Mouse (Mus musculus): ENCODE results near the gene Hipk3. TPM values are rescaled to one million over a fixed set of nuclear protein-coding genes. Genes with fewer than 3 reads are reported as not detected.

Hipk3 gene
- polyA plus RNA-seq, 1 experiment from 2014 or later, result 22.5 TPM

- WGBS, result 84% methylated on average over 6 of the region's 6 CpGs
- no peak overlapping the region for H3K9ac ChIP-seq (ENCODE audit: low read length)
- no peak overlapping the region for H3K4me2 ChIP-seq (ENCODE audit: low read length)
- H3K27ac ChIP-seq (ENCODE audit: low read depth), result no peak overlapping the region
- H3K4me3 ChIP-seq (ENCODE audit: low read depth, low read length), result no peak overlapping the region
- H3K27me3 ChIP-seq (replicated peaks; ENCODE audit: control insufficient read depth, insufficient read depth, low read length), result peaks cover 6% of the 10 kb centered on the region; the same call in 1 of the 2 replicates
- no peak for ATAC-seq (replicated peaks; ENCODE audit: low FRiP score, low TSS enrichment, low read depth)
- H3K4me1 ChIP-seq (replicated peaks; ENCODE audit: control insufficient read depth, insufficient read depth, low read length), result no peaks in the 10 kb centered on the region
- no peak for DNase-seq (ENCODE audit: low spot score)
- no peaks in the 10 kb centered on the region for H3K36me3 ChIP-seq (ENCODE audit: control insufficient read depth, insufficient read depth, low read length)
- H3K9me3 ChIP-seq (ENCODE audit: control insufficient read depth, low read length), result no peaks in the 10 kb centered on the region
Measured at GRCm38 (mm10) chr2:104382813-104383212, 111.4 kb downstream of the Hipk3 start.

GRCm38 (mm10) chr2:104379304-104379703 lies 114.9 kb downstream of the Hipk3 start:
- Histone ChIP-seq H3K9me3 (ENCODE audit: control insufficient read depth, low read length) (no peaks in the 10 kb centered on the region), H3K4me1 (replicated peaks; ENCODE audit: control insufficient read depth, insufficient read depth, low read length) (no peaks in the 10 kb centered on the region), H3K27me3 (replicated peaks; ENCODE audit: control insufficient read depth, insufficient read depth, low read length) (peaks cover 6% of the 10 kb centered on the region; the same call in 1 of the 2 replicates), H3K4me2 (ENCODE audit: low read length) (no peak overlapping the region), H3K27ac (ENCODE audit: low read depth) (no peak overlapping the region), H3K9ac (ENCODE audit: low read length) (no peak overlapping the region), H3K36me3 (ENCODE audit: control insufficient read depth, insufficient read depth, low read length) (no peaks in the 10 kb centered on the region), H3K4me3 (ENCODE audit: low read depth, low read length) (no peak overlapping the region)
- ATAC-seq (replicated peaks; ENCODE audit: low FRiP score, low TSS enrichment, low read depth) (no peak), DNase-seq (ENCODE audit: low spot score) (no peak)
- WGBS, result 29% methylated on average over 7 of the region's 7 CpGs

GRCm38 (mm10) chr2:104378791-104379190 lies 115.5 kb downstream of the Hipk3 start:
- Histone ChIP-seq H3K27me3 (replicated peaks; ENCODE audit: control insufficient read depth, insufficient read depth, low read length) (peaks cover 6% of the 10 kb centered on the region; the same call in 1 of the 2 replicates), H3K4me2 (ENCODE audit: low read length) (no peak overlapping the region), H3K27ac (ENCODE audit: low read depth) (no peak overlapping the region), H3K4me1 (replicated peaks; ENCODE audit: control insufficient read depth, insufficient read depth, low read length) (no peaks in the 10 kb centered on the region), H3K9me3 (ENCODE audit: control insufficient read depth, low read length) (no peaks in the 10 kb centered on the region), H3K36me3 (ENCODE audit: control insufficient read depth, insufficient read depth, low read length) (no peaks in the 10 kb centered on the region), H3K9ac (ENCODE audit: low read length) (no peak overlapping the region), H3K4me3 (ENCODE audit: low read depth, low read length) (no peak overlapping the region)
- ATAC-seq (replicated peaks; ENCODE audit: low FRiP score, low TSS enrichment, low read depth), result no peak
- no peak for DNase-seq (ENCODE audit: low spot score)
- 13% methylated on average over 3 of the region's 3 CpGs for WGBS

- no peak overlapping the region for H3K9ac ChIP-seq (ENCODE audit: low read length)
- no peak overlapping the region for H3K4me2 ChIP-seq (ENCODE audit: low read length)
- no peaks in the 10 kb centered on the region for H3K9me3 ChIP-seq (ENCODE audit: control insufficient read depth, low read length)
- no peak; the same call in 1 of the 2 replicates for ATAC-seq (replicated peaks; ENCODE audit: low FRiP score, low TSS enrichment, low read depth)
- no peak overlapping the region for H3K27ac ChIP-seq (ENCODE audit: low read depth)
- peaks cover 6% of the 10 kb centered on the region; the same call in 1 of the 2 replicates for H3K27me3 ChIP-seq (replicated peaks; ENCODE audit: control insufficient read depth, insufficient read depth, low read length)
- no peaks in the 10 kb centered on the region for H3K36me3 ChIP-seq (ENCODE audit: control insufficient read depth, insufficient read depth, low read length)
- no peak for DNase-seq (ENCODE audit: low spot score)
- H3K4me1 ChIP-seq (replicated peaks; ENCODE audit: control insufficient read depth, insufficient read depth, low read length), result no peaks in the 10 kb centered on the region
- 69% methylated on average over 2 of the region's 2 CpGs for WGBS
- H3K4me3 ChIP-seq (ENCODE audit: low read depth, low read length), result no peak overlapping the region
Measured at GRCm38 (mm10) chr2:104377990-104378389, 116.3 kb downstream of the Hipk3 start.

MicroRNAs encoded within 50 kb of the gene (microRNA counts, 519-probe panel; counts per million panel counts)
- microRNA mmu-miR-1902, result not detected

Small RNAs within 50 kb of the gene (microRNA-seq; reads per million reads assigned to microRNA genes)
- gene Mir1902, result not detected

Other genes with a start within 250 kb of the Hipk3 start
- gene D430041D05Rik, start 83.4 kb downstream of the Hipk3 start, polyA plus RNA-seq (2014; fragmentation: Nextera tagmentation; extraction: Ambion mirVana), result 0.35 and 0.39 TPM in 2 replicates
- 58.5 and 71.2 TPM in 2 replicates for gene Cstf3, start 96.1 kb upstream of the Hipk3 start, polyA plus RNA-seq (2014; fragmentation: Nextera tagmentation; extraction: Ambion mirVana)
- gene Tcp11l1, start 217.7 kb upstream of the Hipk3 start, polyA plus RNA-seq (2014; fragmentation: Nextera tagmentation; extraction: Ambion mirVana), result 52.6 and 55.7 TPM in 2 replicates
- 0.15 and 0.20 TPM in 2 replicates for gene Pin1rt1, start 221.9 kb upstream of the Hipk3 start, polyA plus RNA-seq (2014; fragmentation: Nextera tagmentation; extraction: Ambion mirVana)
- 17.8 and 19.5 TPM in 2 replicates for gene Depdc7, start 248.4 kb upstream of the Hipk3 start, polyA plus RNA-seq (2014; fragmentation: Nextera tagmentation; extraction: Ambion mirVana)

All from intestine, embryonic 14.5 days (tissue).